Mouse (Mus musculus) gastrocnemius, postnatal 10 days (tissue): ENCODE results near the gene Smco1. TPM values are rescaled to one million over a fixed set of nuclear protein-coding genes. Genes with fewer than 3 reads are reported as not detected.
"Not testable (repeated sequence)": the region's sequence is repeated elsewhere in the genome, so short reads cannot be mapped to it uniquely, and the experiment has no call there.

ENCODE experiments used
- DNase-seq: peaks from one replicate; pipeline ENCODE4 v3.0.0; 2021; ENCODE audit warnings: mixed read lengths
- long read RNA-seq, 2 experiments: library from polyadenylated mRNA; stranded (forward); transcript quantifications; one replicate each; pipeline ENCODE4 v2.0.0; 2021
- total RNA-seq, 2 experiments: library from RNA; stranded (reverse); gene quantifications; 2 replicates each; pipeline ENCODE4 v1.2.3; 2021

Smco1 gene
- total RNA-seq: 10 to 100 TPM; 13.1 to 18.3 TPM
- long read RNA-seq, experiment 1, transcript Smco1-201 (3 exons, 1,410 nt): major isoform, 10 of 11 reads
- long read RNA-seq, experiment 1, partial matches to known transcripts: 0 of 11 reads
- long read RNA-seq, experiment 1, other reads (novel, unspliced or antisense): 1 of 11 reads
- long read RNA-seq, experiment 2, transcript Smco1-201 (3 exons, 1,410 nt): major isoform, 16 of 18 reads
- long read RNA-seq, experiment 2, partial matches to known transcripts: 1 of 18 reads
- long read RNA-seq, experiment 2, other reads (novel, unspliced or antisense): 1 of 18 reads

- DNase-seq: peak; percentile 6
Observed at GRCm38 (mm10) chr16:32271291-32271690, at the start of gene Smco1. Gene Smco1, plus strand, starts transcription at chr16:32271468.

- no peak for DNase-seq
Observed at GRCm38 (mm10) chr16:32221803-32222202, 49.5 kb upstream of the Smco1 start.

DNA sequence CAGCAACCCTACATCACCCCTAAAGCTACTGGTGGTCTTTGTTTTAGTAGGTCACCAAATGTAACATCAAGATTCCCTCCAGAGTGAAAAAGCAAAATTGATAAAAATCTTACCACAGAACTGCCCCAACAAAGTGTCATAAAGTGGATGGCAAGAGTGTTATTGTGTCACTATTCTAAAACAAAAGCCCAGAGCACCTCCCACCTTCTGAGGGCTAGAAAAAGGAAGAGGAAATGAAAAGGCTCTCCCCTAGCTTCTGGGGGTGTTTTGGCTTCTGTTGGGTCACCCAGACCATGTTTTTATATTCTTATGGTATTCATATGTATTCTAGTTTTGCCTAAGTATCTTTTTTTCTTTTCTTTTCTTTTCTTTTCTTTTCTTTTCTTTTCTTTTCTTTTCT lies 48.9 kb upstream of the Smco1 start:
- DNase-seq: no peak

DNA sequence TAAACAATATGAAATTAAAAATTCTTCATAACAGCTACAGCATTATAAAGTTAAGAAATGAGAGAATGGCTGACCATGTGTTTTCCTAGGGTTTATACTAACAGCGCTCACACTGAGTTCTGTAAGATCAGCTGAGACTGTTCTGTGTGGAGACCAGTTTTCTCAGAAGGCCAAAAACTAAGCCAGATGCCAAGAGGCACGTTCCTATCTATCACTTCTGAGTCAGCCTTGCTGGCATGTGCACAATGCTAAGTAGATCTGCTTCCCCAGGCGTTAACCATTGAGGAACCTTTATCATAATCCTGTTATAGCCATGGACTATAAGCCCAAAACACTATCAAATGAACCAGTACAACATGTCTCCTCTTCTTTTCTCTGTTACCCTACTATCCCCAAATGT lies 39.2 kb upstream of the Smco1 start:
- not testable (repeated sequence) for DNase-seq

DNA sequence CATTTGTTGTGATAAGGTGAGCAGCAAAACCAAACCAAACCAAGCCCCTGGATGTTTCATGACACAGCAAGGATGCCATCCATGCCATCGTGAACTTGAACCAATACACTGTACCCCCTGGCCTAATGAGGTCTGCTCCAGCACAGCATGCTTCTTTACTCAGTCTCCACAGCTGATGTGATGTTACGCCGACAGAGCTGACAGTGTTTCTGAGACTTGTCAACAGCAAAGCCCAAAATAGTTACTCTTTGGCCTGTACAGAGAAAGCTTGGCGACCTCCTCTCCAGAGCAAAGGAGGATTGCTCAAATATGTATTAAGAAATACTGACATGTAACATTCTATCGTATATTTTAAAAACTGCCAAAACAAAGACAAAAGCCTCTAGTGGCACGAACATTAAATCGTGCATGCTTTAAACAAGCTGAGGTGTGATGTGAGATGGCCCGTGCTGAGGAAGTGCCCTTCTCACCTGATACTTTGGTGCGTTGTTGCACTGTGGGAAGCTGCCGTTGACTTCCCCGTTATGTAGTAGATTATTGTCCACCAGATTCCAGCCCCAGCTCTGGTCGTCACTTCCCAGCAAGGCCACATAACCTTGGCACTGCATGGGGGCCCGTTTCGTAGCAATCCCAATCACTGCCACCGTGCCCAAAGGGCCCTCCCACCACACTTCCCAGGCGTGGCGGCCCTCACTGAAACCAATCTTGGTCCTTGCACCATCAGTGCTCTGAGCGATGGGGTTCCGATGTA lies 33.2 kb upstream of the Smco1 start:
- no peak for DNase-seq

GRCm38 (mm10) chr16:32239428-32240312 lies 31.6 kb upstream of the Smco1 start:
- no peak for DNase-seq

DNA sequence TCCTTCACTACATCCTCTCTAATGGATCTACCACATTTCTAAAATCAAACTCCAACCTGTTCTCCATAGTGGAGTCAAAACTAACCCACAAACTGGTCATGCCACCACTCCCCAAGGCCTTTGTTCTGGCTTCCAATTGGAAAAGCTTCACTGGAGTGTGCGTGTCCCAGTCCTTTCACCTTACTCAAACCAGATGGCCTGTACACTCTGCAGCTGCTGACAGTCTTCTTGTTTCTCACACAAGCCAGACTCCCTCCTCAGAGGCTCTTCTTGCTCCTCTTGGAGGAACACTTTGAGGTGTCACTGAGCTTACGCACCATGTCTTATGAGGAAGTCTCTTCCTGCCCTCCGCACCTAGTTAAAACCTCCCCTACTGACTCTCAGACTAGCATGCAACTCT lies 27.4 kb upstream of the Smco1 start:
- DNase-seq: no peak

DNA sequence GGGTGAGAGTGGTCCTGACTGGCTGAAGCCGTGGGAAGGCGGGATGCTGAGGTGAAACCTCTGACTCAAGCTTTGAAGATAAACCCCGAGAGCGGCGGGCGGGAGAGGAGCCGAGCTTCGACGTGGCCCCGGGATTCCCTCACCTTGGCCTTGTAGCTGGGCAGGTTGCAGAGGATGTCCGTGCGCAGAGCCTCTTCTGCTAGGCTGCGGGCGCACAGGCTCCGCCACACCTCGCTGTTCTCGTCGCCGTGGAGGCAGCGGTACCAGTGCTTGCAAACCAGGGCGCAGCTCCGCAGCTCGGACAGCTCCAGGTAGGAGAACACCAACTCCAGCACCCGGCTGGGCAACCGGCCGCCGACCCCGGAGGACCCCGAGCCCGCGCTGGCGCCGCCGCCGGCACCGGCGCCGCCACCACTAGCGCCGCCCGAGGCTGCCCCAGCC lies 24.9 kb upstream of the Smco1 start:
- DNase-seq: no peak

DNA sequence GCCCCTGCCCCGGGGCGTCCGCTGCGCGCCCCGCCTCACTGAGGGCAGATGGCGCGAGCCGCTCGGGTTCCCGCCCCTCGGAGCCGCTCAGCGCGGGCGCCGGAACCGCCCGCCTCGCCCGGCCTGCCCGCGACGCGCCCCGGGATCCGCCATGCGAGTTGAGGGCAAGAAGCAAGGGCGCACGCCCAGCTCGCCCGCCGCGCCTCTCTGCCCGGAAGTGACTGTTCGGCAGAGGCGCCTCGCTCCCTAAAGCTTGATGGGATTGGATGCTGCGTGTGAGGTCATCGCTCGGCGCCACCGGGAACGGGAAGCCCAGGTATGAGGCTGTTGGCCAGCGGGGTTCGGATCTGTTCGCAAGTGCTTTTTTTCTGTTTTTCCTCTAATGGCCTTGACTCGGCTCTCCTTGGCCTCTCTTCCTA lies 24.3 kb upstream of the Smco1 start, which contains the start of the genes Fbxo45 and Wdr53:
Fbxo45 (minus strand) TSS at position 207 of the 419 bp plus-strand sequence.
Wdr53 (plus strand) TSS at position 276 of the 419 bp plus-strand sequence.
- peak; percentile 96 for DNase-seq

- DNase-seq: peak; percentile 10
Observed at GRCm38 (mm10) chr16:32264225-32264624, 7.0 kb upstream of the Smco1 start.

DNA sequence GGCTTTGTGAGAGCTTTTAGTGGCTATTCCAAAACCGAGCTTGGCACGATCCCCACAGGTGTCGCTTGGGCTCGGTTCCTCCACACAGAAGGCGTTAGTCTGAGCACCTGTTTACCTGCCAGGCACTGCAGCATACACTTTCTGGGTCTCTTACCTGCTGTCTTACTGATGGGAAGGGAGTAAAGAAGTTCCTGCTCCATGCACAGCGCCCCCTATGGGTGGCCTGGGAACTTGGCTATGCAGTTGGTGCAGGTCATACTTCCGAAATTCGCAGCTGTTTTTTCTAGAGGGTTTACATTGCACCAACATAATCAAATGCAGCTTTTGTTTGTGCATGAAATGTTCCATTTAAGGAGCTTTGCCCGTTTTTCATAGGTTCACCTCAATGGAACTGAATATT lies 2.1 kb downstream of the Smco1 start:
- peak; percentile 18 for DNase-seq

GRCm38 (mm10) chr16:32275041-32275440 lies 3.8 kb downstream of the Smco1 start:
- DNase-seq: no peak

- no peak for DNase-seq
Observed at GRCm38 (mm10) chr16:32275830-32276229, 4.6 kb downstream of the Smco1 start.

DNA sequence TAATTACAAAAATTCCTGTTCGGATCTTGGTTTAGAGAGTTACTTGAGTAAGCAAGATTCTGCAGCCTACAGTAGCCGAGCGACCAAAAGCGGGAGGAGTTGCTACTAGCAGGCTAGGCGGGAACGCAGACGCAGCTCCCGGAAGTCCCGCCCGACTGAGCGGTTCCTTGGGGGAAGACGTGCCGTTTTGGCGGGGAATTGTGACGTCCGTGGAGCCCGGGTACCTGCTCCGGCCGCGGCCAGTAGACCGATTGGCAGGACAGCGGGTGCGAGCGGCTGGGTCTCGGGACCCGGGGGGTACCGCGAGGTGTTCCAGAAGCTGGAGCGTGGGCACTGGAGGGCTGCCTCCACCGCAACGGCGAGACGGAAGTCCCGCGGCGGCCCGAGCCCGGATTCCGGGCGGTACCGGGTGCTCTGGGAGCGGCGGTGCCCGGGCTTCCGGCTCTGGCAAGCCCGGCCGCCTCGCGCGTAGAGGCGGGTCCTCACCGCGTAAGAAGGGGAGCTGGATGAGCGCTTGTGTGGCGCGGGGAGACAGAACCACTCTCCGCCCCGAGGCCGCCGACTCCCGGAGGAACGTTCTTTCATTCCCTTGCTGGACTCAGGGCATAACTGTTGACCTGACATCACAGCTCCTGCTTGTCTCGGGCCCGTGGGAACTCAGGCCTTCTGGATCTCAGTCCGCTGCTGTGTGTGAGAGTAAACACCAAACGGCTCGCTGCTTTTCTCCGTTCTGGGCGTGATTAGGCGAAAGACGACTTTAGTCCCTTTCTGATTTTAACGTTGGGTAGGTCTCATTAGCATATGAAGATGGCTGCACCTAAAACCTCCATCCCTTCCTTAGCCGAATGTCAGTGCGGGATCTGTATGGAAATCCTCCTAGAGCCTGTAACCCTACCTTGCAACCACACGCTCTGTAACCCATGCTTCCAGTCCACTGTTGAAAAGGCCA lies 6.3 kb downstream of the Smco1 start, which contains the start of gene Rnf168:
Rnf168 (plus strand) TSS at position 152 of the 949 bp plus-strand sequence.
- DNase-seq: peak; percentile 86

DNA sequence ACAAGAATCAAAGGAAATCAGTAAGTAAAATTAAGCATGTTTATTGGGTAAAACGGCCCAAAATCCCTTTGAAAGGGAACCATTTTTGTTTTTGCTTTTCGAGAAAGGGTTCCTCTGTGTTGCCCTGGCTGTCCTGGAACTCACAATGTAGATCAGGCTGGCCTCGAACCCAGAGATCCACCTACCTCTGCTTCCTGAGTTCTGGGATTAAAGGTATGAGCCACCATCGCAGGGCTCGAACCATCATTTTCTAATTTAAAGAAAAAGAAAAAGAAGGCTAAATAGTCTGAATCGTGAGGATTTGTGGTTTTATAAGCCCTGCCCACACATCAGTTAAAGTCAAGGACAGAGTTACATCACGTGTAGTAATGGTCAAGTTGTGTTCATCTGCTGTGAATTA lies 7.1 kb downstream of the Smco1 start:
- no peak for DNase-seq

- no peak for DNase-seq
Observed at GRCm38 (mm10) chr16:32280211-32280610, 8.9 kb downstream of the Smco1 start.

- no peak for DNase-seq
Observed at GRCm38 (mm10) chr16:32282608-32283007, 11.3 kb downstream of the Smco1 start.

GRCm38 (mm10) chr16:32291821-32292220 lies 20.6 kb downstream of the Smco1 start:
- DNase-seq: no peak

GRCm38 (mm10) chr16:32299617-32300016 lies 28.3 kb downstream of the Smco1 start:
- DNase-seq: not testable (repeated sequence)

- no peak for DNase-seq
Observed at GRCm38 (mm10) chr16:32303046-32303445, 31.8 kb downstream of the Smco1 start.

- no peak for DNase-seq
Observed at GRCm38 (mm10) chr16:32303886-32304285, 32.6 kb downstream of the Smco1 start.
